Mouse (Mus musculus): Measurements from ENCODE around the gene Fmod.

- TF ChIP-seq CTCF (conservative IDR thresholded peaks at IDR 0.05; ENCODE audit: low read length), result no peak
- no peak for TF ChIP-seq POU5F1 (IDR thresholded peaks at IDR 0.05; ENCODE audit: borderline replicate concordance, low read length)
- TF ChIP-seq NANOG (IDR thresholded peaks at IDR 0.05; ENCODE audit: borderline replicate concordance, low read length), result no peak
Observed at GRCm38 (mm10) chr1:134026741-134027140, 10.3 kb upstream of the Fmod start.
